Mouse (Mus musculus): Measurements from ENCODE around the gene Cops3. TPM values are rescaled to one million over a fixed set of nuclear protein-coding genes. Genes with fewer than 3 reads are reported as not detected.
"Not testable (repeated sequence)": the region's sequence is repeated elsewhere in the genome, so short reads cannot be mapped to it uniquely, and the experiment has no call there.

The Cops3 gene
- polyA plus RNA-seq, 1 experiment from 2014 or later, result 233 TPM

GRCm38 (mm10) chr11:59846311-59846710 lies 6.7 kb upstream of the Cops3 start:
- Histone ChIP-seq H3K9me3 (replicated peaks) (no peaks in the 10 kb centered on the region), H3K27ac (no peak overlapping the region), H3K4me3 (no peak overlapping the region), H3K27me3 (no peaks in the 10 kb centered on the region), H3K36me3 (ENCODE audit: poor library complexity, severe bottlenecking) (no peaks in the 10 kb centered on the region), H3K9ac (no peak overlapping the region), H3K4me1 (peaks cover 13% of the 10 kb centered on the region), H3K4me2 (no peak overlapping the region)
- WGBS, result 97% methylated on average over 11 of the region's 11 CpGs
- ATAC-seq, result no peak

- H3K27me3 ChIP-seq, result no peaks in the 10 kb centered on the region
- H3K4me3 ChIP-seq, result peak within 1 kb of the TSS; percentile 98
- no peaks in the 10 kb centered on the region for H3K9me3 ChIP-seq (replicated peaks)
- H3K4me2 ChIP-seq, result peak within 1 kb of the TSS; percentile 80
- peaks cover 24% of the 10 kb centered on the region for H3K4me1 ChIP-seq
- peak within 1 kb of the TSS; percentile 97 for H3K27ac ChIP-seq
- H3K36me3 ChIP-seq (ENCODE audit: poor library complexity, severe bottlenecking), result peaks cover 28% of the 10 kb centered on the region
- peak; percentile 97 for ATAC-seq
- 0% methylated on average over 24 of the region's 24 CpGs for WGBS
- H3K9ac ChIP-seq, result peak within 1 kb of the TSS; percentile 97
Measured at GRCm38 (mm10) chr11:59839008-59839458, 605 bp downstream of the Cops3 start, which contains the start of gene Nt5m. TSS of gene Nt5m (plus strand) at chr11:59839447.

GRCm38 (mm10) chr11:59838426-59838825 lies 1.2 kb downstream of the Cops3 start:
- H3K27ac ChIP-seq, result peak overlapping the region; percentile 97; the same call in 1 of the 2 replicates
- H3K9ac ChIP-seq, result peak overlapping the region; percentile 97

GRCm38 (mm10) chr11:59837789-59838188 lies 1.8 kb downstream of the Cops3 start:
- ATAC-seq; H3K27me3 ChIP-seq; H3K27ac ChIP-seq; H3K9me3 ChIP-seq (replicated peaks): not testable (repeated sequence)
- H3K4me1 ChIP-seq, result peaks cover 24% of the 10 kb centered on the region
- H3K36me3 ChIP-seq (ENCODE audit: poor library complexity, severe bottlenecking), result peaks cover 39% of the 10 kb centered on the region
- peak overlapping the region; percentile 80 for H3K4me2 ChIP-seq
- H3K4me3 ChIP-seq, result peak overlapping the region; percentile 98
- WGBS, result no CpG with 5 or more reads among the region's 1 CpGs
- H3K9ac ChIP-seq, result peak overlapping the region; percentile 97; the same call in 1 of the 2 replicates

More at GRCm38 (mm10) chr11:59838426-59838825, 1.2 kb downstream of the Cops3 start:
- Histone ChIP-seq H3K9me3 (replicated peaks) (no peaks in the 10 kb centered on the region), H3K36me3 (ENCODE audit: poor library complexity, severe bottlenecking) (peaks cover 34% of the 10 kb centered on the region), H3K4me3 (peak overlapping the region; percentile 98), H3K4me1 (peaks cover 24% of the 10 kb centered on the region), H3K4me2 (peak overlapping the region; percentile 80), H3K27me3 (no peaks in the 10 kb centered on the region)
- WGBS, result 62% methylated on average over 4 of the region's 4 CpGs
- ATAC-seq, result no peak

GRCm38 (mm10) chr11:59821625-59822024 lies 18.0 kb downstream of the Cops3 start:
- ATAC-seq, result no peak
- Histone ChIP-seq H3K4me3 (no peak overlapping the region), H3K9me3 (replicated peaks) (no peaks in the 10 kb centered on the region), H3K27ac (no peak overlapping the region), H3K4me2 (no peak overlapping the region), H3K4me1 (no peaks in the 10 kb centered on the region), H3K27me3 (no peaks in the 10 kb centered on the region), H3K9ac (no peak overlapping the region), H3K36me3 (ENCODE audit: poor library complexity, severe bottlenecking) (peaks cover 97% of the 10 kb centered on the region)
- 88% methylated on average over 3 of the region's 3 CpGs for WGBS

- Histone ChIP-seq H3K4me3 (no peak overlapping the region), H3K4me2 (no peak overlapping the region), H3K9ac (no peak overlapping the region), H3K4me1 (no peaks in the 10 kb centered on the region), H3K27me3 (no peaks in the 10 kb centered on the region), H3K36me3 (ENCODE audit: poor library complexity, severe bottlenecking) (peaks cover 74% of the 10 kb centered on the region), H3K27ac (no peak overlapping the region), H3K9me3 (replicated peaks) (no peaks in the 10 kb centered on the region)
- 96% methylated on average over 3 of the region's 3 CpGs for whole genome bisulfite sequencing
- ATAC-seq, result no peak
Measured at GRCm38 (mm10) chr11:59817916-59818315, 21.7 kb downstream of the Cops3 start.

- Histone ChIP-seq H3K36me3 (ENCODE audit: poor library complexity, severe bottlenecking) (peaks cover 52% of the 10 kb centered on the region), H3K4me2 (no peak overlapping the region), H3K4me3 (no peak overlapping the region), H3K27ac (no peak overlapping the region), H3K9ac (no peak overlapping the region), H3K9me3 (replicated peaks) (no peaks in the 10 kb centered on the region), H3K4me1 (no peaks in the 10 kb centered on the region), H3K27me3 (no peaks in the 10 kb centered on the region)
- 90% methylated on average over 6 of the region's 6 CpGs for WGBS
- no peak for ATAC-seq
Measured at GRCm38 (mm10) chr11:59815482-59816065, 24.1 kb downstream of the Cops3 start.

- Histone ChIP-seq H3K27me3 (no peaks in the 10 kb centered on the region), H3K4me3 (no peak overlapping the region), H3K36me3 (ENCODE audit: poor library complexity, severe bottlenecking) (peaks cover 46% of the 10 kb centered on the region), H3K4me1 (no peaks in the 10 kb centered on the region), H3K9ac (no peak overlapping the region), H3K27ac (no peak overlapping the region), H3K9me3 (replicated peaks) (no peaks in the 10 kb centered on the region), H3K4me2 (no peak overlapping the region)
- ATAC-seq, result no peak
- WGBS, result 90% methylated on average over 6 of the region's 6 CpGs
Measured at GRCm38 (mm10) chr11:59814936-59815335, 24.7 kb downstream of the Cops3 start.

GRCm38 (mm10) chr11:59814311-59814710 lies 25.3 kb downstream of the Cops3 start:
- Histone ChIP-seq H3K27ac (no peak overlapping the region), H3K4me2 (no peak overlapping the region), H3K36me3 (ENCODE audit: poor library complexity, severe bottlenecking) (peaks cover 40% of the 10 kb centered on the region), H3K9ac (no peak overlapping the region), H3K27me3 (no peaks in the 10 kb centered on the region), H3K9me3 (replicated peaks) (no peaks in the 10 kb centered on the region), H3K4me1 (no peaks in the 10 kb centered on the region), H3K4me3 (no peak overlapping the region)
- ATAC-seq, result no peak
- WGBS, result 66% methylated on average over 1 of the region's 1 CpGs

- no peaks in the 10 kb centered on the region for H3K9me3 ChIP-seq (replicated peaks)
- H3K27ac ChIP-seq, result no peak overlapping the region
- WGBS, result 80% methylated on average over 3 of the region's 3 CpGs
- H3K27me3 ChIP-seq, result no peaks in the 10 kb centered on the region
- H3K4me2 ChIP-seq, result no peak overlapping the region
- no peak overlapping the region for H3K9ac ChIP-seq
- no peak for ATAC-seq
- H3K36me3 ChIP-seq (ENCODE audit: poor library complexity, severe bottlenecking), result peaks cover 30% of the 10 kb centered on the region
- peaks cover 10% of the 10 kb centered on the region for H3K4me1 ChIP-seq
- H3K4me3 ChIP-seq, result no peak overlapping the region
Measured at GRCm38 (mm10) chr11:59813276-59813675, 26.4 kb downstream of the Cops3 start.

- Histone ChIP-seq H3K9me3 (replicated peaks) (no peaks in the 10 kb centered on the region), H3K27ac (no peak overlapping the region), H3K4me2 (no peak overlapping the region), H3K4me1 (peaks cover 12% of the 10 kb centered on the region), H3K4me3 (no peak overlapping the region), H3K36me3 (ENCODE audit: poor library complexity, severe bottlenecking) (peaks cover 25% of the 10 kb centered on the region), H3K27me3 (no peaks in the 10 kb centered on the region), H3K9ac (no peak overlapping the region)
- ATAC-seq, result no peak
- 79% methylated on average over 4 of the region's 4 CpGs for WGBS
Measured at GRCm38 (mm10) chr11:59811211-59811610, 28.4 kb downstream of the Cops3 start.

GRCm38 (mm10) chr11:59810480-59811158 lies 29.0 kb downstream of the Cops3 start:
- H3K27me3 ChIP-seq, result no peaks in the 10 kb centered on the region
- 68% methylated on average over 14 of the region's 14 CpGs for WGBS
- H3K36me3 ChIP-seq (ENCODE audit: poor library complexity, severe bottlenecking), result peaks cover 25% of the 10 kb centered on the region
- ATAC-seq, result no peak
- H3K9ac ChIP-seq, result peak overlapping the region; percentile 80
- peak overlapping the region; percentile 88 for H3K4me2 ChIP-seq
- peak overlapping the region; percentile 83 for H3K4me3 ChIP-seq
- no peaks in the 10 kb centered on the region for H3K9me3 ChIP-seq (replicated peaks)
- peak overlapping the region; percentile 97 for H3K27ac ChIP-seq
- H3K4me1 ChIP-seq, result peaks cover 12% of the 10 kb centered on the region
